Mouse (Mus musculus) NIH3T3 (cell line): ENCODE measurements around the gene Cped1.

ENCODE experiments used
- DNase-seq: peaks from one replicate; pipeline ENCODE4 v3.0.0-alpha.2; 2012; ENCODE audit warnings: low read depth

Cped1 gene

GRCm38 (mm10) chr6:22026761-22027594 lies 41.3 kb downstream of the Cped1 start:
- peak; percentile 60 for DNase-seq

GRCm38 (mm10) chr6:22027854-22028253 lies 42.1 kb downstream of the Cped1 start:
- no peak for DNase-seq

GRCm38 (mm10) chr6:22030381-22030780 lies 44.7 kb downstream of the Cped1 start:
- DNase-seq = peak; percentile 67

GRCm38 (mm10) chr6:22033188-22033587 lies 47.5 kb downstream of the Cped1 start:
- DNase-seq = peak; percentile 53

- peak; percentile 46 for DNase-seq
Observed at GRCm38 (mm10) chr6:22035408-22035807, 49.7 kb downstream of the Cped1 start.

- DNase-seq = no peak
Observed at GRCm38 (mm10) chr6:22035895-22036294, 50.2 kb downstream of the Cped1 start.

- DNase-seq = no peak
Observed at GRCm38 (mm10) chr6:22036396-22036795, 50.7 kb downstream of the Cped1 start.

- DNase-seq = peak; percentile 49
Observed at GRCm38 (mm10) chr6:22036911-22037310, 51.2 kb downstream of the Cped1 start.

- DNase-seq = peak; percentile 23
Observed at GRCm38 (mm10) chr6:22037441-22038050, 51.8 kb downstream of the Cped1 start.

GRCm38 (mm10) chr6:22039666-22040065 lies 54.0 kb downstream of the Cped1 start:
- peak; percentile 28 for DNase-seq

- no peak for DNase-seq
Observed at GRCm38 (mm10) chr6:22044880-22045605, 59.3 kb downstream of the Cped1 start.

GRCm38 (mm10) chr6:22047101-22047500 lies 61.4 kb downstream of the Cped1 start:
- DNase-seq = no peak

- DNase-seq = no peak
Observed at GRCm38 (mm10) chr6:22049093-22049492, 63.4 kb downstream of the Cped1 start.

GRCm38 (mm10) chr6:22051526-22051925 lies 65.8 kb downstream of the Cped1 start:
- DNase-seq = no peak

GRCm38 (mm10) chr6:22053014-22053413 lies 67.3 kb downstream of the Cped1 start:
- no peak for DNase-seq

- peak; percentile 66 for DNase-seq
Observed at GRCm38 (mm10) chr6:22064341-22064740, 78.6 kb downstream of the Cped1 start.

- peak; percentile 61 for DNase-seq
Observed at GRCm38 (mm10) chr6:22070603-22071322, 85.0 kb downstream of the Cped1 start.

- peak; percentile 63 for DNase-seq
Observed at GRCm38 (mm10) chr6:22071323-22071840, 85.7 kb downstream of the Cped1 start.

GRCm38 (mm10) chr6:22072737-22073136 lies 87.0 kb downstream of the Cped1 start:
- no peak for DNase-seq

- DNase-seq = no peak
Observed at GRCm38 (mm10) chr6:22074232-22075083, 88.7 kb downstream of the Cped1 start.
